Mouse (Mus musculus) 3134 (cell line): Measurements from ENCODE around the gene Wapl.
A peak's percentile ranks its signal among the peaks of the same experiment; 100 is the strongest.

Source experiments
- DNase-seq: peaks from one replicate; pipeline ENCODE4 v3.0.0-alpha.2; 2011; ENCODE audit warnings: low spot score; ENCODE audit not compliant: insufficient read length; ENCODE audit errors: extremely low read depth

The Wapl gene

GRCm38 (mm10) chr14:34673395-34674228, at the start of gene Wapl:
Gene Wapl (plus strand): TSS chr14:34673928.
- peak; percentile 99 for DNase-seq

DNA sequence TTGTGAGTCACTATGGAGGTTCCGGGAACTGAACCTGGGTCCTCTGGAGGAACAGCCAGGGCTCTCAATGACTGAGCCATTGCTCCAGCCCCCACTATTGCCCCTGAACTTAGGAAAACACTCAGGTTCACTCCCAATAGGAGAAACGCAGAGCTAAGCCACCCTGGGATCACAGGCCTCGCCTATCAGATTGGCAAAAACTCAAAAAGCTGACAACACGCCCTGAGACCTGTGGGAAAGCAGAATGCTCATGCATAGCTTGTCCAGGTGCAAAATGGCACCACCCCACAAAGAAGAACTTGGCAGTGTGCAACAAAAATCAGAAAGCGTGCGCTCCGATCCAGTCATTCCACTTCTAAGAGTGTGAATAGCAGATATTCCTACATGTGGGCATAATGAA, 46.9 kb upstream of the Wapl start:
- no peak for DNase-seq

GRCm38 (mm10) chr14:34632722-34633448, 40.8 kb upstream of the Wapl start:
- DNase-seq: no peak

- no peak for DNase-seq
Measured at GRCm38 (mm10) chr14:34635192-34635591, 38.5 kb upstream of the Wapl start.

DNA sequence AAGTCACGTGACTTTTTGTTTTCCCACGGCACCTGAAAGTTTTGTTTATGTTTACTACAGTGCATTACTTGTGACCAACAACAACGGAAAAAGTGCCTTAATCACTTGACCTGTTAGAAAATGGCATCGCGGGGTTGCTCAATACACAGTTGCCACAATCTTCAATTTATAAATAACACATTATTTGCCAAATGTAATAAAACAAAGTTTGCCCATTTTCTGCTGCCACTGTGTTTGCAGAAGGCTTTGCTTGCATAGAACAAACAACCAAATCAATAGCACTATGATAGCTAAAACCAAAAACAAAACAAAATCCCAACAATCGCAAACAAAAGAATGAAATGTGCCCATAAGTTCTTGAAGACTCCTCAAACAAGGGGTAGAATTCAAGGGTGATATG, 38.0 kb upstream of the Wapl start:
- DNase-seq: no peak

GRCm38 (mm10) chr14:34644140-34644539, 29.6 kb upstream of the Wapl start:
- DNase-seq: no peak

GRCm38 (mm10) chr14:34647870-34648475, 25.8 kb upstream of the Wapl start:
- DNase-seq: no peak

DNA sequence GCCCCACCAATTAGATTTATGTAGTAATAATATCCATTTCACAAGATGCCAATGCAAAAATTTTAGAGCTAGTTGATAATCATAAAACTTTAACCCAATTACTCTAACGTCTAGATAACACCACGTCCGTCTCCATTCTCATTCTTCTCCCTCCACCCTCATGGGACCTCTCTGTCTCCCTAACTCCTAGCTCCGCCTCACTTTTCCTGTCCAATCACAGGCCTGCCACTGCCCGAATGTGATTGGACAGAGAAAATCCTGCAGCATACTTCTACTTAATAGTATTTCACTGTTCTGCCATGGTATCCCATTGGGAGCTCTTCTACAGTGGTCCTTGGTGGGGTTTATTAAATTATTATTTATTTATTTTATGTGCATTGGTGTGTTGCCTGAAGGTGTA, 16.6 kb upstream of the Wapl start:
- no peak for DNase-seq

DNA sequence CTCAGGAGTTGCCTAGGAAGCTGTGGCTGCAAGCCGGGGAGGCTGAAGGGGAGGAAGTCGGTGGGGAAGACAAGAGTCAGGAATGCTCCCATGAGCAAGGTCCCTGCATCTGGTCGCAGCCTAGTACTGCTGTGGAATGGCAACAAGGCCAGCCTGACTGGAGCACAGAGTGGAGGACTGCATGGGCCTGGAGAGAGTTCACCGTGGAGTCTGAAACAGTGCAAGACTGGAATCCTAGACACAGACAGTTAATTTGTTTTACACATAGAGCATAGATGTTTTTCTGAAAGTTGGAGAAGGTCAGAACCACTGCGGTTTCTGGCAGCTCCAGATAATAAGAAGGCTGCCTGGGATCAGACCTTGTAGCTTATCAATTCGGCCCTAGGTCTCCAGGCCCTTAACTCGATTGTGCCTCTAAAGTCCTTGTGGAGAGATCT, 13.4 kb upstream of the Wapl start:
- no peak for DNase-seq

GRCm38 (mm10) chr14:34660788-34661591, 12.7 kb upstream of the Wapl start:
- DNase-seq: no peak

DNA sequence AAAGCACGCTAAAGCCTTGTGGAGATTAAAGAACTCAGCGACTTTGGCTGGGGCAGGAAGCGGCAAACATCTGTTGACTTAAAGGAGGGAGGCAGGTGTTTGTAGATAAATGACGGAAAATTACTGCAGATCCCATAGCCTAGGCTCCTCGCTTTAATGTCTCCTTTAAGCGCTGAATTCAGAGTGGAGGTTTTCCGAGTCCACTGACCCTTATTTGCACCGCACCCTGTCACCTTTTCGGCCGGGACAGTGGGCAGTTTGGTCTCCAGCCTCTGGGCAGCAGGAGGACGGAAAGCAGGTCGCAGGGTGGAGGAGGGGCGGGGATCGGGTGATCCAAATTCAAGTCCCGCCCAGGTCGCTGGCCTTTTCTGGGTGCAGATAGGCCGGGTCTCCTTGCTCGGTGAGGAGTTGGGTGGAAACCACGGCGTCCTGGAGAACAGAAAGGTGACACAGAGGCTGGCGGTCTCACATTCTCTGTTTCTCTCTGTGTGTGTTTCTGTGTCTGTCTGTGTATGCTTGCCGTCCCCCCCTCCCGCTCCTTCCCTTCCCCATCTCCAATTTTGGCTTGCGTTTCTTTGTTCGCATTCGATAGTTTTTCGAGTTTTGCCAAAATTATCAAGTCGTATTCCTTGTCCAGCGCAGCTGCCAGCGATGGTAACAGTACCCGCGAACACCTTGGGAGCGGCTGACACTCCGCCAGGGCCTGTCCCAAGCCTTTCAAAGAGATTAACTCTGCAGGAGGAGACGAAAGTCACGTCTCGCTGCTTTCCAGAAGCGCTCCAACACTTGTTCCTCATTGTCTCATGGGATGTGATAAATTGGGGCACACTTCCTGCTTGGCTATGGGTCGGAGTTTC, 11.9 kb upstream of the Wapl start:
- no peak for DNase-seq

DNA sequence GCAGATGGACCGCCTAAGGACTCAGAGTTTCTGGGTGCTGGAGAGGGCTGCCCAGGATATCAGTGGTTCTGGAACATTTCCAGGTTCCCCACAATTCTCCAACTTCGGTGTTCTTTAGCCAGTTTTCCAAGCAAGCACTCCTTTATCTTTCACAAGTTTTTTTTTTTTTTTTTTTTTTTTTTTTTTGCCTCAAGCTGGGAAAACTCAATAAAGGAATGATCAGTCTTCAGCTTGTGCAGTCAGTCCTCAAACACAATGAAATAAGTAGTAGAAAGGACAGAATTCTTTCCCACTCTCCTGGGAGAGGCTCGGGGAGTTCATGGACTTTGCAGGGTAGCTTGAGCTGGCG, 11.3 kb upstream of the Wapl start:
- no peak for DNase-seq

- no peak for DNase-seq
Measured at GRCm38 (mm10) chr14:34663381-34663780, 10.3 kb upstream of the Wapl start.

DNA sequence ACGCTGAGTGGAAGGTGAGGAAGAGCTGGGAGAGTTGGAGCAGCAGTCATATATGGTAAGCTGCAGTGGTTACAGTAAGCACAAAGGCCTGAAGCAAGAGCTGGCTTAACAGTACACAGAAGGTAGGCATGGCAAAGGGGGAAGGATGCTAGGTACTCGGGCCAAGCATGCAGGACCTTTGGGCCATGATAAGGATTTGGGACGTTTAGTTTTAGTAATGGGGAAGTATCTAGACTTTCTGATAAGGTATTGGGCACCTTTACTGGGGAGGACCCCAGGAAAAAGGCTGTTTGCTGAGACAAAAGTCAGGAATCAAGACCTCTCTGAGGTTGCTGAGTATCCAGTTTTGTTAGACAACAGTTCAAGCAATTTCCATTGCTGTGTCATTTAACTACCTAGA, 4.6 kb upstream of the Wapl start:
- no peak for DNase-seq

GRCm38 (mm10) chr14:34670256-34670655, 3.5 kb upstream of the Wapl start:
- no peak for DNase-seq

- DNase-seq: peak; percentile 62
Measured at GRCm38 (mm10) chr14:34674229-34674791, 582 bp downstream of the Wapl start.

DNA sequence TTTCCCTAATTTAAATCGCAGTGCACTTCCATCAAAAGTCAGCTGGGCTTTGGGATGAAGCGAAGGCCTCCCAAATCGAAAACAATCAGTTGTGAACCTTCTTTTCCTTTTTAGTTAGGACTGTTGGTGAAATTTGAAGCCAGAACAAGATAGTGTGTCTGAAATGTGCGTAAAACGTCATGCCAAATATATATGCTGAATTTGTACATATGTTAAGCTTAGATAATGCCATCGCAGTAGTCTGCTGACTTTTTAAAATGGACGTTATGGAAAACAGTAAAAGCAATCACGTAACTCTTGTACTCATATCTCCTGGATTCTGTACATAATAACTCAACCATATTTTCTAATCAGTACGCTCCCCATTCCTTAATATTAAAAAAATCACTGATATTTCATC, 1.2 kb downstream of the Wapl start:
- DNase-seq: no peak

DNA sequence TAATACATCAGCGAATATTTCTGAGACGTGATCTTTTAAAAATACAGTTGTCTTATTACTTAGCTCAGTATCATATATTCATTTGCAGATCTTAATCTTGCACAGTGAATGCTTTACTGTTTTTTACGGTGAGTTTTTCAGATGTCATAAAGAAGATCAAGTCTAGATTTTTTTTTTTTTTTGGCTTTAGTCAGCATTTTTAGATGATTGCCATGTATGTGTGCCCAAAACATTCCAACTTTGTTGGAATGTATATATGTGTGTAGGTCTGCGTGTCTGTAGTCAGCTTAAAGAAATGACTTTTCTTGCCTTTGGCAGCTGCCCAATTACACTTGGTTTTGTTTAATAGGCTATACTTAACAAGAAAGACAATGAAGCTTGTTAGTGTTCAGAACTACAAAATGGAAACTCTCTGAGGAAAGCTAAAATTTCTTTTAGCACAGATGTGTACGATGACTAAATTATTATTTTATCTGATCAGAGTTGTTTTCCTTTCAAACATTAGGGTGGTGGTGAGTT, 1.7 kb downstream of the Wapl start:
- DNase-seq: no peak

- no peak for DNase-seq
Measured at GRCm38 (mm10) chr14:34680815-34681214, 7.1 kb downstream of the Wapl start.
